Mouse (Mus musculus) left cerebral cortex, postnatal 14 days (tissue): ENCODE data around the gene Lipf. TPM values are rescaled to one million over a fixed set of nuclear protein-coding genes. Genes with fewer than 3 reads are reported as not detected.

Experiments used
- DNase-seq, 2 experiments: peaks; one replicate each; pipeline ENCODE4 v3.0.0; 2021 to 2022; ENCODE audit warnings: low spot score in 2 of 2, mixed read lengths in 1 of 2
- intact Hi-C: fragments of 180-260 bp; cut with DNase I; formaldehyde crosslinking; loops from one replicate; pipeline ENCODE4 v1.15.1; 2025
- long read RNA-seq, 2 experiments: library from polyadenylated mRNA; stranded (forward); transcript quantifications; one replicate each; pipeline ENCODE4 v2.0.0; 2021
- total RNA-seq, 2 experiments: library from RNA; stranded (reverse); gene quantifications; 2 replicates each; pipeline ENCODE4 v1.2.3; 2021

Lipf gene
- not detected for total RNA-seq
- long read RNA-seq, experiment 1 = 0 reads
- long read RNA-seq, experiment 2 = 0 reads

GRCm38 (mm10) chr19:33960887-33961286, at the start of gene Lipf:
TSS of gene Lipf (plus strand) at chr19:33961187.
- no peak for DNase-seq
- intact Hi-C loops = no loop called here

- DNase-seq = no peak
- intact Hi-C loops = no loop called here
Observed at GRCm38 (mm10) chr19:33924099-33924498, 36.9 kb upstream of the Lipf start.

DNA sequence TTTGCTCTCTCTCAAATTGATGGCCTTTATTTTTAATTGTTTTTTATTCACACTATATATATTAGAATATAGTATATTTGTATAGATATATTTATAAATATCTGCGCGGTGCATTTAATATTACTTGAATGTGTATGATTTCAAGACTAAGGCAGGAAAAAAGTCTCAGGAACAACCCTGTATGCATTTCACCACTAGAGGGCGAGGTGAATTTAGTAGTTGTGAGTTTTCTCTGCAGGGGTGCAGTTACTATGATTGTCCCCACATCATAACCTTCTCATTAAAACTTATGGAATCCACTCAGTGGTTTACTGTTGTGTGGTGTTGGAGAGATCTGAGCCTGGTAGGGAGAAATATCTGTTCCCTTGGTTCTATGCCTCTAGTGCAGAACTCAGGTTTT, 18.0 kb downstream of the Lipf start:
- DNase-seq = peak; percentile 14 to 18
- intact Hi-C loops = no loop called here

DNA sequence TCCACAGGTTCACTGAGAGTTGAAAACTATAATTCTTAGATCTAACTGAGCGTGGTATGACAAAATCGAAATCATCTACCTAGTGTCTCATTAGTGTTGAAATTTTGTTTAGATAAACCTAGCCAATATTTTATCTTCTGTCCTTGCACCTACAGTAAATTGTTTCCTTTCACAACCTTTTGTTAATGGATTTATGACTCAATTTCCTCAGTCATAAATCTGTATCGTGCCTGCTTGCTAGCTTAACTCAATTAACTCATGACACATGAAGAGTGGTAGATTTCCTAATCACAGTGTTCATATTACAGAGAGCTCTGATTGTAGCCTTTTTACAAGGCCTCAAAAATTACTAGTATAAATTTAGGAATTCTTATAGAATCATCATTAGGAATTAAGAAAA, 22.1 kb downstream of the Lipf start:
- intact Hi-C loops = no loop called here
- no peak for DNase-seq

DNA sequence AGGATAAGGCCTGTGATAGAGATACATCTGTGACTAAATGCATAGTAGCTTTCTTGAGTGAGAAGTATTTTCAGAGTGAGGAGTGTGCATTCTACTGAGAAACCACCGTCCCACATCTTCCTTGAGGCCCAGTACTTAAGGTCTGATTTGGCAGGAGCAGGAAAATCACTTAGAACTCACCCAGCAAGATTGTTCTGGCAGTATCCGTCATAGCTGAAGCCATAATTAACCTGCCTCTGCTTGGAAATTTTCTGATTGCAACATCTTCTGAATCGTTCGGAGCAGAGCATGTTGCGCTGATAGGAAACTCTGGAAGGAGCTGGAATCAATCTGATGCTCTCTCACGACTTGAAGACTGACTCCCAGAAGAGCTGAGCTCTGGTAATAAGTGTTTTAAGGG, 47.0 kb downstream of the Lipf start, which contains the start of gene Lipk:
Lipk (plus strand) TSS at position 289 of the 400 bp plus-strand sequence.
- no peak for DNase-seq
- intact Hi-C loops = no loop called here

GRCm38 (mm10) chr19:34021440-34022172, 60.6 kb downstream of the Lipf start:
- DNase-seq = no peak

DNA sequence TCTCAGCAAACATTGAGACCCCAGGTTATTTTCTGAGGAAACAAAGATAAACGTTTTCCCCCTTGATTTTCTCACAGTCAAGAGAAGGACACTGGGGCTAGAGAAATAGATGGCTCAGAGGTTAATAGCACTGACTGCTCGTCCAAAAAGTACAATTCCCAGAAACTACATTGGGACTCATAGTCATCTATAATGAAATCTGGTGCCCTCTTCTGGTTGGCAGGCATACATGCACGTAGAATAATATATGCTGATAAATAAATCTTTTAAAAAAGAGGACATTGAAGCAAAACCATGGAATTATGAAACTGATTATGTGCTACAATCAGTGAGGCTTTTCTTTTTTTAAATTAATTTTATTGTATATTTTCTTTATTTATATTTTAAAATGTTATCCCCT, 61.8 kb downstream of the Lipf start:
- intact Hi-C loops = loop anchor here (5.0 kb wide), 1 partner anchor 640 kb away; no protein-coding TSS in a partner anchor
- DNase-seq = peak in 1 of 2 experiments; percentile 3

More at GRCm38 (mm10) chr19:34021440-34022172, 60.6 kb downstream of the Lipf start:
- intact Hi-C loops = loop anchor here (5.0 kb wide), 1 partner anchor 639 kb away; no protein-coding TSS in a partner anchor

Other genes starting within 250 kb of the Lipf start
- gene Lipo2, start 209.8 kb upstream of the Lipf start, total RNA-seq = under 1 TPM in 1 of 2 experiments, not detected in 1; 0.23 TPM
- gene Lipo3, start 199.2 kb upstream of the Lipf start, total RNA-seq = 1 to 10 TPM; 5.1 to 5.5 TPM
- gene Lipo1, start 173.7 kb upstream of the Lipf start, total RNA-seq = not detected
- not detected for gene Lipk, start 47.1 kb downstream of the Lipf start, total RNA-seq
- gene Lipn, start 106.2 kb downstream of the Lipf start, total RNA-seq = not detected
- under 1 TPM; 0.26 to 0.74 TPM for gene Lipm, start 139.7 kb downstream of the Lipf start, total RNA-seq
- under 1 TPM in 1 of 2 experiments, not detected in 1; 0.42 TPM for gene Ankrd22, start 204.9 kb downstream of the Lipf start, total RNA-seq
- gene Stambpl1, start 231.0 kb downstream of the Lipf start, total RNA-seq = 10 to 100 TPM; 17.6 to 20.2 TPM